Mouse (Mus musculus): ENCODE measurements around the gene Exoc3l4.

DNA sequence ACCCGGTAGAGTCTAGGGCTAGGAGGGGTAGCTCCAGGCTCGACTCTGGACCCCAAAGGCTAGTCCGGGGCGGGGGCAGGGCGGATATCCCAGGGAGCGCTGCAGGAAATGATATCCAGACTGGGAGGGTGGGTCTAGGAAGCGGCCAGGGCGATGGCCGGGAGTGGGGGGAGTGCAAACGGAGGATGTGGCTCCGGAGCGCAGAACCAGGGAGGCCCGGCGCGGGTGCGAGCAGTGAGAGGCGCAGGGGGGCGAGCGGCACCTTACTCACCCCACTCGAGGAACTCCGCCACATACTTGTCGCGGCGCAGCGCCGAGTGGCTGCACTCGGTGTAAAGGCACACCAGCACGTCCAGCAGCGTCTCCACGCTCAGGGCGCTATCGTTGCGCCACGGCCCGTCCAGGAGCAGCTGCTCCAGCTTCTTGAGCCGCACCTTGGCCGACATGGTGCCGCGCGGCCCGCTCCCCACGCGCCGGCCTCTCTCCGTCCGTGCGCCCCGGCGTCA is 39.9 kb upstream of the Exoc3l4 start:
- no peak for TF ChIP-seq USF1 (IDR thresholded peaks at IDR 0.05; ENCODE audit: low read depth)
- no peak for TF ChIP-seq TCF12 (IDR thresholded peaks at IDR 0.05; ENCODE audit: insufficient read depth, poor library complexity, severe bottlenecking)
- TF ChIP-seq E2F4 (IDR thresholded peaks at IDR 0.05; ENCODE audit: insufficient read depth), result no peak
- TF ChIP-seq TCF3 (IDR thresholded peaks at IDR 0.05; ENCODE audit: insufficient read length, low read depth), result no peak
- no peak for TF ChIP-seq POLR2A (IDR thresholded peaks at IDR 0.05; ENCODE audit: insufficient read length, low read depth)
- TF ChIP-seq POLR2AphosphoS2 (IDR thresholded peaks at IDR 0.05; ENCODE audit: insufficient read length, low read depth), result peak; percentile 43
- TF ChIP-seq MAX (IDR thresholded peaks at IDR 0.05; ENCODE audit: low read depth), result no peak
- TF ChIP-seq MYOG (IDR thresholded peaks at IDR 0.05; ENCODE audit: control insufficient read depth in 1 of 3, insufficient read depth in 1 of 3, insufficient read length in 2 of 3, low read depth in 2 of 3), result peak in 1 of 3 experiments; percentile 48
- TF ChIP-seq CEBPB (IDR thresholded peaks at IDR 0.05; ENCODE audit: insufficient read depth, poor library complexity, severe bottlenecking), result no peak
- peak in 1 of 3 experiments; percentile 43 for TF ChIP-seq MYOD1 (IDR thresholded peaks at IDR 0.05; ENCODE audit: control insufficient read depth in 1 of 3, insufficient read length in 2 of 3, low read depth in 2 of 3)
